ENCODE assay signal across 29 mouse cellular contexts in the genomic region with DNA sequence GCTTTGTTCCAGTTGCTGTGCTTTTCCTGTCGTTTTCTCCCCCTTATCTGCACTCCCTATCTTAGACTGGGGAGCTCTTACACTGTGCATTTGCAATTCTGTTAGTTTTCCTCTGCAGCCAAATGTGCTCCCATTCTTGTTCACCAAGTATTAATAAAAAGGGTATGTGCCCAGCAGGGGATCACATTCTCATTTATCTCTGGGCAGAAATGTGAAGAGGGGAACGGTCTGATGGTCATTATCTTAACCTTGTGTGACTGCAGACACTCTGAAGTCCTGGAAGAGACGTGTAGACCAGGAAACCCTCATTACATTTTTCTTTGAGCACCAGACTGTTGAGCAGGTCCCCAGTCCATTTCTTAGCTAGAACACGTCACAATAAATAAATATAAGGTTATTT.
DNase-seq lines count a peak whose midpoint lies in the region; ATAC-seq and TF ChIP-seq lines count a peak whose summit lies in the region.
"Had no signal": no experiment of that assay in that cellular context is flagged by ENCODE, and none has a peak within 500 bp of the region (broad histone marks: within the 10 kb centered on the region; RNA-seq: fewer than 3 reads in every experiment).

No protein-coding gene starts in this region.

- H3K79me2 ChIP-seq in MEL (ENCODE audit: control insufficient read depth, insufficient read depth, low read length, poor library complexity): no peaks in the 10 kb centered on the region

- WGBS in forebrain, embryonic 12.5 days: 34% methylated on average over 4 of the region's 4 CpGs
- 45% methylated on average over 4 of the region's 4 CpGs for WGBS in forebrain, embryonic 14.5 days
- 48% methylated on average over 4 of the region's 4 CpGs for WGBS in midbrain, embryonic 10.5 days
- 27% methylated on average over 4 of the region's 4 CpGs for WGBS in midbrain, embryonic 15.5 days

- TF ChIP-seq POLR2A in MEL (IDR thresholded peaks at IDR 0.05; ENCODE audit: control insufficient read depth in 1 of 2, insufficient read depth in 1 of 2, low read depth in 1 of 2, low read length in 2 of 2, poor library complexity in 1 of 2): no peak

- no peak for TF ChIP-seq EP300 in MEL (IDR thresholded peaks at IDR 0.05; ENCODE audit: low read depth in 1 of 2, low read length in 2 of 2)

- no peaks in the 10 kb centered on the region for H3K9me3 ChIP-seq in forebrain, embryonic 12.5 days
- H3K9me3 ChIP-seq in forebrain, embryonic 14.5 days (replicated peaks; ENCODE audit: control insufficient read depth, low read length): no peaks in the 10 kb centered on the region
- no peaks in the 10 kb centered on the region for H3K9me3 ChIP-seq in midbrain, embryonic 10.5 days (replicated peaks)
- H3K9me3 ChIP-seq in midbrain, embryonic 15.5 days: no peaks in the 10 kb centered on the region
- H3K9me3 ChIP-seq in MEL (replicated peaks; ENCODE audit: insufficient read depth, low read length): no peaks in the 10 kb centered on the region
- H3K9me3 ChIP-seq: embryonic facial prominence, embryonic 13.5 days; heart, embryonic 12.5 days; kidney, embryonic 15.5 days; limb, embryonic 13.5 days; lung, embryonic 15.5 days; neural tube, embryonic 13.5 days; stomach, embryonic 15.5 days had no signal

- H3K4me1 ChIP-seq in forebrain, embryonic 12.5 days: peaks cover 26% of the 10 kb centered on the region
- peaks cover 13% of the 10 kb centered on the region for H3K4me1 ChIP-seq in forebrain, embryonic 14.5 days (ENCODE audit: control insufficient read depth, insufficient read depth, low read length)
- H3K4me1 ChIP-seq in midbrain, embryonic 10.5 days: peaks cover 38% of the 10 kb centered on the region
- H3K4me1 ChIP-seq in midbrain, embryonic 15.5 days: peaks cover 25% of the 10 kb centered on the region
- peaks cover 15 to 36% of the 10 kb centered on the region in 2 experiments for H3K4me1 ChIP-seq in MEL (ENCODE audit: control insufficient read depth in 1 of 2, insufficient read depth in 2 of 2, low read length in 2 of 2)

- no peak for TF ChIP-seq RAD21 in MEL (IDR thresholded peaks at IDR 0.05; ENCODE audit: low read depth, low read length)

- no peaks in the 10 kb centered on the region for H3K27me3 ChIP-seq in forebrain, embryonic 12.5 days
- no peaks in the 10 kb centered on the region for H3K27me3 ChIP-seq in forebrain, embryonic 14.5 days (replicated peaks; ENCODE audit: control insufficient read depth, insufficient read depth, low read length)
- H3K27me3 ChIP-seq in midbrain, embryonic 10.5 days (ENCODE audit: low read depth, poor library complexity, severe bottlenecking): no peaks in the 10 kb centered on the region
- no peaks in the 10 kb centered on the region for H3K27me3 ChIP-seq in midbrain, embryonic 15.5 days (replicated peaks)
- H3K27me3 ChIP-seq in MEL (ENCODE audit: control insufficient read depth in 1 of 2, insufficient read depth in 2 of 2, low read length in 2 of 2): no peaks in the 10 kb centered on the region
- H3K27me3 ChIP-seq: embryonic facial prominence, embryonic 13.5 days; heart, embryonic 12.5 days; kidney, embryonic 15.5 days; limb, embryonic 13.5 days; lung, embryonic 15.5 days; neural tube, embryonic 13.5 days; stomach, embryonic 15.5 days had no signal

- no peak overlapping the region for H3K4me2 ChIP-seq in forebrain, embryonic 12.5 days
- H3K4me2 ChIP-seq in forebrain, embryonic 14.5 days (ENCODE audit: low read length): no peak overlapping the region
- no peak overlapping the region for H3K4me2 ChIP-seq in midbrain, embryonic 15.5 days
- H3K4me2 ChIP-seq: embryonic facial prominence, embryonic 13.5 days; heart, embryonic 12.5 days; kidney, embryonic 15.5 days; limb, embryonic 13.5 days; liver, embryonic 11.5 days; lung, embryonic 15.5 days; neural tube, embryonic 13.5 days; stomach, embryonic 15.5 days had no signal

- no peak for TF ChIP-seq CTCF in MEL (IDR thresholded peaks at IDR 0.05 in 2 of 3, conservative IDR thresholded peaks at IDR 0.05 in 1 of 3; ENCODE audit: control insufficient read depth in 1 of 3, insufficient read depth in 1 of 3, low read depth in 2 of 3, low read length in 3 of 3, poor library complexity in 1 of 3, severe bottlenecking in 1 of 3)

- H3K27ac ChIP-seq in forebrain, embryonic 12.5 days: peak overlapping the region; percentile 13; the same call in 1 of the 2 replicates
- no peak overlapping the region for H3K27ac ChIP-seq in forebrain, embryonic 14.5 days (ENCODE audit: low read depth, low read length)
- peak overlapping the region; percentile 90; the same call in 1 of the 2 replicates for H3K27ac ChIP-seq in midbrain, embryonic 10.5 days (replicated peaks)
- no peak overlapping the region for H3K27ac ChIP-seq in midbrain, embryonic 15.5 days
- no peak overlapping the region for H3K27ac ChIP-seq in MEL (ENCODE audit: control insufficient read depth, low read depth, low read length)
- H3K27ac ChIP-seq: embryonic facial prominence, embryonic 13.5 days; kidney, embryonic 15.5 days; left cerebral cortex, adult 2 months; limb, embryonic 13.5 days; lung, embryonic 15.5 days; neural tube, embryonic 13.5 days; stomach, embryonic 15.5 days had no signal

- no peak for ATAC-seq in forebrain, embryonic 12.5 days (ENCODE audit: low FRiP score)
- ATAC-seq in forebrain, embryonic 14.5 days: no peak
- no peak for ATAC-seq in midbrain, embryonic 15.5 days (replicated peaks)
- ATAC-seq: inflammation-experienced regulatory T-cells, adult 6 months had no signal

- H3K9ac ChIP-seq in forebrain, embryonic 12.5 days: no peak overlapping the region
- H3K9ac ChIP-seq in forebrain, embryonic 14.5 days (ENCODE audit: low read length): no peak overlapping the region
- no peak overlapping the region for H3K9ac ChIP-seq in midbrain, embryonic 15.5 days
- H3K9ac ChIP-seq in MEL (ENCODE audit: control insufficient read depth, low read depth, low read length, poor library complexity, severe bottlenecking): 0 out of 2 replicates have a peak overlapping the region, but pooled peaks have one; percentile 18
- H3K9ac ChIP-seq: embryonic facial prominence, embryonic 13.5 days; heart, embryonic 12.5 days; kidney, embryonic 15.5 days; limb, embryonic 13.5 days; lung, embryonic 15.5 days; neural tube, embryonic 13.5 days; stomach, embryonic 15.5 days had no signal

- no peak overlapping the region for H3K4me3 ChIP-seq in forebrain, embryonic 12.5 days (replicated peaks)
- H3K4me3 ChIP-seq in forebrain, embryonic 14.5 days (ENCODE audit: low read depth, low read length): no peak overlapping the region
- no peak overlapping the region for H3K4me3 ChIP-seq in midbrain, embryonic 10.5 days
- H3K4me3 ChIP-seq in midbrain, embryonic 15.5 days: no peak overlapping the region
- H3K4me3 ChIP-seq in MEL (ENCODE audit: control insufficient read depth in 1 of 2, insufficient read depth in 1 of 2, low read depth in 2 of 2, low read length in 2 of 2): no peak overlapping the region
- H3K4me3 ChIP-seq: embryonic facial prominence, embryonic 13.5 days; heart, embryonic 12.5 days; kidney, embryonic 15.5 days; left cerebral cortex, adult 2 months; limb, embryonic 13.5 days; lung, embryonic 15.5 days; neural tube, embryonic 13.5 days; stomach, embryonic 15.5 days had no signal

- no peak for DNase-seq in forebrain, embryonic 14.5 days (ENCODE audit: low spot score)
- no peak for DNase-seq in midbrain, embryonic 10.5 days (ENCODE audit: low spot score)
- DNase-seq in MEL (ENCODE audit: low read depth, low spot score): peak; percentile 9
- peak; percentile 78 for DNase-seq in retina, embryonic 14.5 days (ENCODE audit: low spot score)
- DNase-seq in frontal cortex, postnatal 36 days (ENCODE audit: low spot score in 2 of 2): no peak
- DNase-seq: adrenal gland, postnatal 14 days; cerebellum, adult 11 months; cerebellum, adult 9-10 months; cerebellum, postnatal 36 days; gastrocnemius, postnatal 25 days; heart, adult 18-20 months; kidney, adult 18-20 months; kidney, postnatal 25 days; right cerebral cortex, postnatal 25 days; thymus, adult 18-20 months; thymus, postnatal 25 days had no signal

- H3K36me3 ChIP-seq in forebrain, embryonic 12.5 days (replicated peaks): no peaks in the 10 kb centered on the region
- H3K36me3 ChIP-seq in forebrain, embryonic 14.5 days (ENCODE audit: control insufficient read depth, insufficient read depth, low read length): no peaks in the 10 kb centered on the region
- no peaks in the 10 kb centered on the region for H3K36me3 ChIP-seq in midbrain, embryonic 10.5 days
- H3K36me3 ChIP-seq in midbrain, embryonic 15.5 days (replicated peaks): no peaks in the 10 kb centered on the region
- peaks cover 0 to 31% of the 10 kb centered on the region in 2 experiments; a peak in 2 of 4 replicates for H3K36me3 ChIP-seq in MEL (ENCODE audit: control insufficient read depth in 1 of 2, insufficient read depth in 2 of 2, low read length in 2 of 2)
- H3K36me3 ChIP-seq: embryonic facial prominence, embryonic 13.5 days; G1E; heart, embryonic 12.5 days; kidney, embryonic 15.5 days; limb, embryonic 13.5 days; lung, embryonic 15.5 days; neural tube, embryonic 13.5 days; stomach, embryonic 15.5 days had no signal

TF ChIP-seq in MEL, 35 proteins besides CTCF, POLR2A, EP300 and RAD21:
- TF ChIP-seq GATA1 (IDR thresholded peaks at IDR 0.05; ENCODE audit: low read depth, low read length): peak; percentile 48; the same call in 1 of the 2 replicates
- no peak for TF ChIP-seq MAFK (IDR thresholded peaks at IDR 0.05; ENCODE audit: borderline replicate concordance, low read depth, low read length)
- TF ChIP-seq TBP (IDR thresholded peaks at IDR 0.05; ENCODE audit: low read depth, low read length): peak; percentile 29; the same call in 1 of the 2 replicates
- no peak for TF ChIP-seq ZMIZ1 (IDR thresholded peaks at IDR 0.05; ENCODE audit: low read depth, low read length)
- no peak for TF ChIP-seq USF2 (IDR thresholded peaks at IDR 0.05; ENCODE audit: borderline replicate concordance in 1 of 2, insufficient read depth in 1 of 2, low read depth in 1 of 2, low read length in 2 of 2)
- no peak for TF ChIP-seq JUND (IDR thresholded peaks at IDR 0.05; ENCODE audit: low read depth, low read length)

Comparison
In these comparisons a context has a peak if more than half of its experiments do, and no peak if none do; other contexts are left out.
1. H3K27ac ChIP-seq: peak in forebrain, embryonic 12.5 days (single experiment) and midbrain, embryonic 10.5 days (single experiment); none in forebrain, embryonic 14.5 days (single experiment), midbrain, embryonic 15.5 days (single experiment) and MEL (single experiment).
2. DNase-seq: peak in MEL (single experiment) and retina, embryonic 14.5 days (single experiment); none in forebrain, embryonic 14.5 days (single experiment), midbrain, embryonic 10.5 days (single experiment) and frontal cortex, postnatal 36 days (0 of 2).